Mouse (Mus musculus) c-Kit-positive CD71-negative TER-119-negative erythroid progenitor cells, embryonic 14.5 days (primary cell): ENCODE measurements around the gene Gm20388.

ENCODE experiments used
- DNase-seq: peaks from one replicate; pipeline ENCODE4 v3.0.0-alpha.2; 2013; ENCODE audit warnings: low read depth

The Gm20388 gene

DNA sequence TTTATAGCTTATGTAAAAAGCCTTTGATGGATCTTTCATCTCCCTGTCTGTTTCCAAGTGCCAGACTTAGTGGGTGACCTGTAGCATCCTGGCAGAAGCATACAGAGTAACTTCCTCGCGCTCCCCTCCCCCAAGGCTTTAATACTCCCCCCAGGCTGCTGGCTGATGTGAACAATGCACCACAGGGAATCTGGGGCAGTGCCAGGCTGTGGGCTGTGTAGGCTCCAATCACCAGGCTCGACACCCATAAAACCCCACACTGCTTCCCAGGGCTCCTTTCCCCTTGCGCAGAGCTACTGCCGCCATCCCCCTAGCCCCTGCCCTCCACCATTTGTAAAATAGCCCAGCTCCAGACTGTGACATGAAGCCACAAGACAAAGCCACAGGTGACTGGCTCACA lies 257.2 kb downstream of the Gm20388 start:
- DNase-seq, result no peak

DNA sequence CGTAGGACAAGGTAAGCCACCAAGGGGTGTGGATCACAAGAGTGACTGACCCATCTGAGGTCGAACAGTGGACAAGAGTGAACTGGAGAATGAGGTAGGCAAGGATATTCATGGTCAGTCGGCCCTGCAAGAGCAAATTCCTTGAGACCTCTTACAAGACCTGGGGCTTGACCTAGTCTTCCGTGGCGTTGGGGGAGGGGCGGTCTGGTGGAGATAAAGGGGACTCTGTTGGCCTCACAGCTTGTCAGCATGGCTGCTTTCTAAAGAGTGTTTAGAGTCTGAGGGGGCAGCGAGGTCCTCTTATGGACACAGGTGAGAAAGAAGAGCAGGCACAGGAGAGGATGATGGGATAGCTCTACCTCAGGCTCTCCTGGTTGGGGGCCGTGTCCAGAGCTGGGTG lies 258.5 kb downstream of the Gm20388 start:
- no peak for DNase-seq

- no peak for DNase-seq
These were observed 262.6 kb downstream of the Gm20388 start for GRCm38 (mm10) chr8:120173195-120173594.

DNA sequence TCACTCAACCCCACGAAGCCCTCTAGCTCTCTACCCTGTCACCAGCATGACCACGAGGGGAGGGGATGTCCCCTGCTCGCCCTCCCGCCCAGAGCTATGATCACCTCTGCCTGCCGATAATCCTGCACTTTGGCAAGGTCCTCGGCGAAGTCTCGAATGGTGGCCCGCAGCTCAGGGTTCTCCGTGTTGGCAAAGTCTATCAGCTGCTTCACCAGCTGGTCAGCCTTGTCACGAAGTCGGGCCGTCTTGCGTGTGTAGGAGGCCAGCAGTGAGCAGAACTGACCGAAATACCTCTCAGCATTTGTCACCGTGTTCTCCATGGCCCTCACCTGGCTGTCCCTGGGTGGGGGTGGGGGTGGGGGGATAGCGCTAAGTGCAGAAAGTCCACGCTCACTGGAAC lies 264.0 kb downstream of the Gm20388 start:
- DNase-seq, result no peak

DNA sequence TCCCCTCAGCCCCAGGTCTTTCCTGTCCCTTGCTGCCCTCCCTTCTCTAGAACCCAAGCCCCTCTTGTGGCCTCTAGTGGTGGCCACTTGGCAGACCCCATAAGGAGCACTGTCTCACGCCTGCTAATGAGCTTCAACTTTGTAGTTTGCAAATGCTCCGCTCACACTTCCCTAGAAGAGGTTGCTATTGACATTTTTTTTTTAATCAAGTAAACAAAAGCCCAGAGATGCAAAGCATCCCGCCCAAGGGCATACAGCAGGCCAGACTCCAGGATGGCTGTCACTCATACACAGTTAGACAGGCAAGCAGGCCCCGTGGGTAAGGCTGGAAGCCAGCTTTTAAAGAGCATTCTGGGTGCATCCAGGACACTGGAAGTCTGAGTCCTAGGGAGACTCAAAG lies 266.0 kb downstream of the Gm20388 start:
- DNase-seq, result no peak

DNA sequence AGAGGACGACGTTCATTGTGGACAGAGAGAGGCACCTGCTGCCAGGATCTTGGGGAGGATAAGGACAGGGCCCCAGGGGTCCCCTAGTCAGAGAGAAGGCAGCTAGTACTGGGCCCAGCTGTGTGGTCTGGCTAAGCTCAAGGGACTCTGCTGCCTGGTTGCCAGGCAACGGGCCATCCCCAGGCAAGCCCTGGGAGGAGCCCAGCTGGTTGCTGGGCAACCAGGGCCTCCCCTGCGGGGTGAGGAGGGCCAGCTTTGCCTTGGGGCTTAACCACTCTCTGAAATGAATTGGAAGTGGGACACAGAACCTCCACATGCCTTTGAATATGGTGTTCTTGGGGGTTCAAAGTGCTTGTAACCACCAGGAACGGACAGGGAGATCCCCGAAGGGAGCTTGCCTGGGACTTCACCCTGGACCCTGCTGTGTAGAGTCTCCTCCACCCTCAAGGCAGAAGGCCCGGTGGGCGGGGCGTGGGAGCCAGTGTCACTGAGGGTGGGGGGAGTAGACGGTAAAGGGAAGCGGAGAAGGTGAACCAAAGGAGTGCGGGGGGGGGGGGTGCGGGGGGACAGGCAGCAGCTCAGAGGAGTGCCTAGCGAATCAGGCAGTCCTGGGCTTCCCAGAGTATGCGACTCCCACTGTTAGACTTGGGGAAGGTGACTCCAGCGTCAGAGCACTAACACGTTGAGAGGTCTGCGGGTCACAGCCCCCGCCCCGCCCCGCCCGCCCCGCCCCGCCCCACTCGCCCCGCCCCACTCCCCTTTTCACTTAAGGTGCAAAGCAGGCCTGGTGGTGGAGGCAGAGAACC lies 266.9 kb downstream of the Gm20388 start, which contains the start of gene Fam92b:
Gene Fam92b, minus strand, starts transcription at position 149 of the 806 bp plus-strand sequence.
- DNase-seq, result peak; percentile 54

DNA sequence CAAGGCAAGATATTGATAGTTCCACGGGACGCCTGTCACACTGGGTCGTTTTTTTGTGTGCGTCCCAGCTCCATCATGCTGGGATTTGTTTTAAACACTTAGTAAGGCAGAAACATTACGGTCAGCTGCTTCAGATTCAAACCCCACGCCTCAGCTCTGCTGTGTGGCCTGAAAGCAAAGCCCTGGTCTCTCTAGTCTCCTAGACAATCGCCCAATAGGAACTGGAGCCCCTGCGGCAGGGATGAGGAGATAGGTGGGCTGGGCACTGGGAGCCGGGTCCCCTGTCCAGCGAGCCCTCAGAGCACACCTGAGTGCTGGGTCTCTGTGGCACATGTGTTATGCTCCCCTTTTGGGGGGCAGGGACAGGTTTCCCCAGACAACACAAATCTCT lies 267.5 kb downstream of the Gm20388 start:
- no peak for DNase-seq

DNA sequence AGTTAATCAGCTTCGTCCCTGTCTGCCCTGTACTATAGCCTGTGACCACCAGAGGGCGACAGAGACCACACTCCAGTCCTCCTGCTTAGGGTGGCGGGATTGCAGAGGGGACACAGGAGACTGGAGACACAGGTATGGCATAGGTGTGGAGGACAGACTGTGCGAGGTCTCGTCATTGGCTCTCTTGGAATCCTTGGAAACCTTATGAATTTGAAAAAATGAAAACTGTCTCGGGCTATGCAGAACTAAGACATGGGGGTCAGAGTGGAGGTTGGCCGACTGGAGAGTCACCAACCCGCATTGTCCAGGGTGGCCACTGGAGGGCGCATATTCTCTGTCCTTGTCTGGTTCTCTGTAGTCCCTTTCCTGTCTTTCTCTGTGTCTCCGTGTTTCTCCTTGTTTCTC lies 268.4 kb downstream of the Gm20388 start:
- peak; percentile 83 for DNase-seq

DNA sequence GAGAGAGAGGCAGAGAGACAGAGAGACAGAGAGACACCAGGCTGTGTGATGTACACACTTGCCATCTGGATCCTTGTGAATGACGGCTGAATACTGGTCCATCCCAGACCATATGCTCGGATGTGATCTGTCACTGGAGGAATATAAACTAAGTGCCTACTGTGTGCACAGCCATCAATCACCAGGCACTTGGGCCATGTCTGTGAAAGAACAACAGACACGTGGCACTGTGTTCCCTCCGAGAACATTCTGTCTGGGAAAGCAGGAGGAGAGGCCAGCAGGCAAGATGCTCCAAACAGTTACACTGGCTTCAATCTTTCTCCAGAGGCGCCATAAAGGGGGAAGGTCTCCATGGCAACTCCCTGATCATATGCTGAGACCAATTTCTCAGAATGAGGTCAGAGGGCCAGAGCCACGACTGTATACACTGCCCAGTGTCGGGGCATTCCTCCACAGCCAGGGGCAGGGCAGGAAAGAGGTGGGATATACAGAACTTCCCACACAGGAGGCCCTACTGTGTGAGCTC lies 269.9 kb downstream of the Gm20388 start:
- DNase-seq, result no peak

- no peak for DNase-seq
These were observed 270.6 kb downstream of the Gm20388 start for GRCm38 (mm10) chr8:120181274-120181673.

DNA sequence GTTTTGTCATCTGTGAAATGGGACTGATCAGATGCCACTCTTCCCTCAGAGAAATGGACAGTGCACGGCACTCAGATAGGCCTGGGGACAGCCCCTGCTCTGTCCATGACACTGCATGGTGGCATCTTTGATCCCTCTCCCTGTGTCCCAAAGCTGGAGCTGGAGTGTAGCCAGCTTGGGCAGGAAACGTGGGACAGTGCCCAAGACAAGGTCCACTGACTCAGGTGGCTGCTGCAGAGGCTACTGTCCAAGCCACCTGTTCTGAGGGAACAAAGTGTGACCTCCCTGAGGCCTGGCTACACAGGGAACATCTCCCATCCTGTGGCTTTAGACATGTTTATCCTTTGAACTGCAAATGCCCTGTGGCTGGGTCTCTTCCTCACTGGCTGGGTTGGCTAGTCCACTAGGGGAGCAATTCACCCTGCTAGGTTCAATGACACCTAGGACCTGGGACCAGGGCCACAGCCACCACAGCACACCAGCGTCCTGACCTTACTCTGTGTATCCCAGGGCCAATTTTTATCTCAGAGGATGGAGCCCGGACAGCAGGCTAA lies 271.3 kb downstream of the Gm20388 start:
- DNase-seq, result no peak

- no peak for DNase-seq
These were observed 273.7 kb downstream of the Gm20388 start for GRCm38 (mm10) chr8:120184366-120184765.

GRCm38 (mm10) chr8:120184850-120185792 lies 274.5 kb downstream of the Gm20388 start:
- DNase-seq, result no peak

GRCm38 (mm10) chr8:120186454-120186853 lies 275.8 kb downstream of the Gm20388 start:
- no peak for DNase-seq

DNA sequence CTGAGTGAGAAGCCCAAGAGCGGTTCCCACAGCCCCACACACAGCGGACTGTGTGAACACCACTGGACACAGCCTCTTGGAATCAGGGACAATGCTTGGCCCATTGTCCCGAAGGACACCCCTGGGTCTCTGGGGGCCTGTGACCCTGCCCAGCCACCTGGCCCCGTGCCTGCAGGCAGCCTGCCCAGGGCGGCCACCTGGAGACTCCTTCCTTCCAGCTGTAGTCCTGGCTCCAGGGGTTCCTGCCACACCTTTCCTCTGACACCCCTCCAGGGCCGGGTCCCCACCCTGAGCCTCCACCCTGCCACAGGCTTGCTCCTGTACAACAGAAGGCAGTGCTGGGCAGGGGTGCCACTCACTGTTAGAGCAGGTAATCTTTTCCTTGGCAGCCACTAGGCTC lies 277.9 kb downstream of the Gm20388 start:
- no peak for DNase-seq

GRCm38 (mm10) chr8:120189440-120189839 lies 278.8 kb downstream of the Gm20388 start:
- no peak for DNase-seq

DNA sequence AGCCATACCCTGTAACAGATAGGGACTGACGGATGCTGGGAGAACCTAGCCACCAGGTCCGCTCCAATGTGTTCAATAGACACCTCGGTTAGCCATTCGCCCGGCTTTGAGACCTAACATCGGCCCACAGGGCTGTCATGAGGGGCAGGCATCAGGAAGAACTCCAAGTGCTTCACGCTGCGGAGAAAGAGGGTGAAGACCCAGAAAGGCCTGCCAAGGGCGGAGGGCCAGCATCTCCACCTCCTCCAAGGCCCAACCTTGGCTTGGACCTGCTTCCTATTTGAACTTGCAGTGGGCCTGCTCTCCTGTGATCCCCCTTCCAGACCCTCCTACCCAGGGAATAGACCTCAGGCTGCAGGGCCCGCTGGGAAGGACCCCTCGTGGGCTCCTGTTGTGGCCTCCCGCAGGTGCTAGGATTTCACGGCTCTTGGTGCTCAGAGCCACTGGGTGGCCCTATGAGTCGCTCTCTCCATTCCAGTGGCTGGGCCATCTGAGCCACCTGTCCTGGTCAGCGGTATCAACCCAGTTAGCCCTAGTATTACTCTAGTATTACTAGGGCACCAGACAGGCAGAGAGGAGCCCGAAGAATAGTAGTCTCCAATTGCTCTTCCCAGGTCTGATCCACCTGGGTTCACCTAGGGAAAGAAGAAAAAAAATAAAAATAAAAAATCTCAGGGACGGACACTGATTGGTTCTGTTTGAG lies 279.6 kb downstream of the Gm20388 start:
- DNase-seq, result no peak

DNA sequence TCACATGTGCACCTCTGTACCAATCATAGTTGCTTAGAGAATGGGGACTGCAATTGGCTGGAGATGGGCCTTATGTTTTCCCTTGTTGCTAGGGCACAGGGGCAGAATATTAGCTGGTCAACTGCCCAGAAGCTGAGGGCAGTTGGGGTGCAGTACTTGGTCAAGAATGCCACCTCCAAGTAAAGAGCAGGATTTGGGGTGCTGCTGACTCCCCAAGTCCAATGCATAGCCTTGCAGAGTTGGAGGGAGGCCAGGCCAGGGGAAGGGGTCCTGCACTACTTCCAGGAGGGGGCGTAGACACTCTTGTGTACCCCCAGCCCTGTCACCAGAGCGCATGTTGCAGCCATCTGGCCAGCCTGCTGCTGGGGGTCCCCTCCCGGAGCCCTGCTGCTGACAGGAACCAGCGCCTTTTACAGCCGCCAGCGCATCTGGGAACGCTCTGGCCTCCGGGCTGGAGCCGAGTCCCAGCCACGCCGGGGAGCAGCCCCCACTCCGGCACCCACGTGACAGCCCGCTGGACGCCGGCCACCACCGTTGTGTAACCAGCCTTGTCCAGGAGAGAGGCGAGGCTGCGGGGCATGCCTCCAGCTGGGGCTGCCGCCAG lies 280.3 kb downstream of the Gm20388 start:
- DNase-seq, result no peak

DNA sequence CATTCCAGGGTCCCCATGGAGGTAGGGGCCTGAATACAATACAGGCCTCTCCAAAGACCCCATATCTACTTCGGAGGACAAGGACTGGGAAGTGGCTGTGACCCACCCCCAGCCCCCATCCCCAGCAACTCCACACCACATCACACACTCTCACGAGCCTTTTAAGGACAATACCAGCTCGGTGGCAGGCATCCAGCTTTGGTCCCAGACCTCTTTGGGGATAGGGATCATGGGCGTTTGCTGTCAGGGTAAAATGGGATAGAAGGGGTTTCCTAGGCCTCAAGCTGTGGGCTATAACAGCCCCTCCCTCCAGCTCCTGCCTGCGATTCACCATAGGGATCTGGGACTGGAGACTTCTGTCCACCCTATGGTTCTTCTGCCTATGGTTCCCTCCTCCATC lies 281.0 kb downstream of the Gm20388 start:
- DNase-seq, result no peak

DNA sequence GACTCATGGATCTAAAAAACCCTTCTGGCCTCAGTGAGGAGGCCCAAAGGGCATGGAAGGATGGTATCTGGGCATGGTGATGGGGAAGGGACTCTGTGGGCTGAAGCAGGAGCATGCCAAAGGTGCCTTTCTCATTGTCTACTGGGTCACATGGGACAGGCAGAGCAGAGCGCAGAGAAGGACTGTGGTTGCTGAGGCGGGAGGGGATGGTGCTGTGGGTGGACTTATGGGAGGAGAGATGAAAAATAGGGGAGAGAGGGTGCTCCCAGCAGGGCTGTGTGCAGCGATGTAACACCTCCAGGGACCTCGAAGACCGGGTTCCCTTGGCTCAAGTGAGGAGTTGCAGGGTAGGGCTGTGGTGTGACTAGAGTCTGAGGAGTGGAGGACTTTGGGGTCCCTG lies 281.5 kb downstream of the Gm20388 start:
- DNase-seq, result no peak

DNA sequence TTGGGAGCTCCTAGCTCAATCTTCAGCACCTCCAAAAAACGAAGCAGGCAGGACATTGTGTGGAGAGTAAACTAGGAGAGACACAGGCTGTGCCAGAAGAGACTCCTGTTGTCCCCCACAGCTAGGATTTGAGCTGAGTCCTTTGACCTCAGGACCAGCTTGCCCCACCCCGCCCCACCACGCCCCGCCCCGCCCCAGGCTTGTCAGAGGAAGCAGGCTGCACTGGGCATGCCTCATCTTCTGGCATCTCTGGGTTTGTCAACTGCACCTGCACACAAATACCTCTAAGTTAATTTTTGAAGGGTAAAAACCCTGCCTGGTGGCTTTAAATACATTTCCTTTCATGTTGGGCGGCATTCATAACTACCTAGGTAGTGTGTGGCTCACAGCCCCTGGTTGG lies 290.7 kb downstream of the Gm20388 start:
- DNase-seq, result no peak
